Mouse (Mus musculus): ENCODE measurements around the gene Teddm1b. TPM values are rescaled to one million over a fixed set of nuclear protein-coding genes. Genes with fewer than 3 reads are reported as not detected.
A peak's percentile ranks its signal among the peaks of the same experiment; 100 is the strongest.

The Teddm1b gene
- polyA plus RNA-seq, 1 experiment from 2014 or later = 0.12 TPM

DNA sequence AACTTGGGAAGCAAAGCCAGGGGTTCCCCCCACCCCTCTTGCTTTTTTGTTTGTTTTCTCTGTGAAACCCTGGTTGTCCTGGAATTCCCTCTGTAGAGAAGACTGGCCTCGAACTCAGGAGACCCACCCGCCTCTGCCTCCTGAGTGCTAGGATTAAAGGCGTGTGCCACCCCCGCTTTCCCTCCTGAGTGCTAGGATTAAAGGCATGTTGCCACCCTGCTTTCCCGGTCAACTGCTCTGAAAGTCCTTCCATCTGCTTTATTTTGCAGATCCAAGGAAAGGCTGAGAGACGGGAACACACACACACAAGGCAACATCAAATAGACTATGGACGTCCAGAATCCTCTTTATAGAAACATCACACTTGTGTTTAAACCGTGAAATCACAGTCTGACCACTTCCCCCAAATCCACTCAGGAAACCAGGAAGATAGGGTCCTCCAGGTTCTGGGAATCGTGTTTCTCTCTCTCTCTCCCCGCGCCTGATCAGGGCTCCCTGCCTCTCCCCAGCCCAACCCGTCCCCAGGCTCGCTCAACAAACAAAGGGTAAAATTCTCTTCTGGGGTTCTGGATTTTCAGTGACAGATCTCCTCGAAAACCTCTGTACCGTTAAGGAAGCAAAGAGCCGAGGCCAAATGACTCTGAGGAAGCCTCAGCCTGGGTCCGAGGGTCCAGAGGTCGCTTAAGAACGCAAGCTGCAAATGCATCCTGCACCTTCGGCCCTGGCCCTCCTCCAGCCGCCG is 25.0 kb downstream of the Teddm1b start:
- peak overlapping the region; percentile 97 for H3K27ac ChIP-seq (ENCODE audit: low read depth, low read length)

GRCm38 (mm10) chr1:153899731-153900380 is 25.7 kb downstream of the Teddm1b start, which contains the start of the genes Glul and Teddm2:
Gene Glul, plus strand, starts transcription at chr1:153899944.
Gene Teddm2, minus strand, starts transcription at chr1:153900228.
- peak; percentile 97 for ATAC-seq (ENCODE audit: insufficient read depth, low FRiP score, low TSS enrichment)
- peaks cover 3% of the 10 kb centered on the region for H3K36me3 ChIP-seq (ENCODE audit: control insufficient read depth, insufficient read depth, low read length)
- under 1% methylated on average over 51 of the region's 51 CpGs for WGBS

More for the DNA sequence above, 25.0 kb downstream of the Teddm1b start:
- peak overlapping the region; percentile 90 for H3K9ac ChIP-seq (ENCODE audit: low read length)
- DNase-seq (ENCODE audit: low spot score) (peak; percentile 17), ATAC-seq (ENCODE audit: insufficient read depth, low FRiP score, low TSS enrichment) (peak; percentile 49)
- peak overlapping the region; percentile 79 for H3K4me3 ChIP-seq (ENCODE audit: low read depth, low read length)
- WGBS = 19% methylated on average over 22 of the region's 22 CpGs
- H3K27me3 ChIP-seq (ENCODE audit: control insufficient read depth, insufficient read depth, low read length) = no peaks in the 10 kb centered on the region
- peak overlapping the region; percentile 73 for H3K4me2 ChIP-seq (ENCODE audit: low read depth)
- H3K4me1 ChIP-seq (ENCODE audit: control insufficient read depth, insufficient read depth, low read length) = peaks cover 15% of the 10 kb centered on the region
- no peaks in the 10 kb centered on the region for H3K9me3 ChIP-seq (ENCODE audit: control insufficient read depth, low read length)
- H3K36me3 ChIP-seq (ENCODE audit: control insufficient read depth, insufficient read depth, low read length) = no peaks in the 10 kb centered on the region; the same call in 1 of the 2 replicates

DNA sequence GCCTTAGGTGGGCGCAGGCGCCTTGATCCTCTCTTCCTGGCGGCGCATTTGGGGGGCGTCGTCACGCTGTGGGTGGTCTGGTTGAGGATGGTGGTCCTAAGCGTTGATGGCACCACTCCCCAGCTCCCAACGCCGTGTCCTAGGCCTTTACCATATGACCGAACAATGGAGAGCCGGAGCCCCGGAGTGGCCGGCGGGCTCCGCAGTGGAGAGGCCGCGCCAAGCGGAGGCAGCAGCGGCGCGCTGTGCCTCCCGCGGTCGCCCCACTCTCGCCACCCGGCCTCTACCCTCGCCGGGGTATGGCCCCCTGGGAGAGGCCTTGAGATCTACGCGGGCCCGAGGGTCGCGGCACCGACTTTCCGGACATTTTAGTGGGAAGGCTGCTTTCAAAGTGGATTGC is 26.2 kb downstream of the Teddm1b start:
- peaks cover 15% of the 10 kb centered on the region for H3K4me1 ChIP-seq (ENCODE audit: control insufficient read depth, insufficient read depth, low read length)
- H3K4me2 ChIP-seq (ENCODE audit: low read depth) = peak overlapping the region; percentile 73
- ATAC-seq (ENCODE audit: insufficient read depth, low FRiP score, low TSS enrichment) = peak; percentile 35; the same call in 1 of the 2 replicates
- no peak for DNase-seq (ENCODE audit: low spot score)
- under 1% methylated on average over 36 of the region's 36 CpGs for WGBS
- no peaks in the 10 kb centered on the region for H3K9me3 ChIP-seq (ENCODE audit: control insufficient read depth, low read length)
- peak overlapping the region; percentile 90 for H3K9ac ChIP-seq (ENCODE audit: low read length)
- peaks cover 5% of the 10 kb centered on the region for H3K36me3 ChIP-seq (ENCODE audit: control insufficient read depth, insufficient read depth, low read length)
- H3K27me3 ChIP-seq (ENCODE audit: control insufficient read depth, insufficient read depth, low read length) = no peaks in the 10 kb centered on the region
- H3K27ac ChIP-seq (ENCODE audit: low read depth, low read length) = peak overlapping the region; percentile 97
- H3K4me3 ChIP-seq (ENCODE audit: low read depth, low read length) = peak overlapping the region; percentile 79

More at GRCm38 (mm10) chr1:153899731-153900380, 25.7 kb downstream of the Teddm1b start, which contains the start of the genes Glul and Teddm2:
- peak; percentile 99 for DNase-seq (ENCODE audit: low spot score)
- no peaks in the 10 kb centered on the region for H3K27me3 ChIP-seq (ENCODE audit: control insufficient read depth, insufficient read depth, low read length)
- peak within 1 kb of the TSS; percentile 73 for H3K4me2 ChIP-seq (ENCODE audit: low read depth)
- peak within 1 kb of the TSS; percentile 79 for H3K4me3 ChIP-seq (ENCODE audit: low read depth, low read length)
- no peaks in the 10 kb centered on the region for H3K9me3 ChIP-seq (ENCODE audit: control insufficient read depth, low read length)
- H3K27ac ChIP-seq (ENCODE audit: low read depth, low read length) = peak within 1 kb of the TSS; percentile 97
- peak within 1 kb of the TSS; percentile 90 for H3K9ac ChIP-seq (ENCODE audit: low read length)
- H3K4me1 ChIP-seq (ENCODE audit: control insufficient read depth, insufficient read depth, low read length) = peaks cover 15% of the 10 kb centered on the region

DNA sequence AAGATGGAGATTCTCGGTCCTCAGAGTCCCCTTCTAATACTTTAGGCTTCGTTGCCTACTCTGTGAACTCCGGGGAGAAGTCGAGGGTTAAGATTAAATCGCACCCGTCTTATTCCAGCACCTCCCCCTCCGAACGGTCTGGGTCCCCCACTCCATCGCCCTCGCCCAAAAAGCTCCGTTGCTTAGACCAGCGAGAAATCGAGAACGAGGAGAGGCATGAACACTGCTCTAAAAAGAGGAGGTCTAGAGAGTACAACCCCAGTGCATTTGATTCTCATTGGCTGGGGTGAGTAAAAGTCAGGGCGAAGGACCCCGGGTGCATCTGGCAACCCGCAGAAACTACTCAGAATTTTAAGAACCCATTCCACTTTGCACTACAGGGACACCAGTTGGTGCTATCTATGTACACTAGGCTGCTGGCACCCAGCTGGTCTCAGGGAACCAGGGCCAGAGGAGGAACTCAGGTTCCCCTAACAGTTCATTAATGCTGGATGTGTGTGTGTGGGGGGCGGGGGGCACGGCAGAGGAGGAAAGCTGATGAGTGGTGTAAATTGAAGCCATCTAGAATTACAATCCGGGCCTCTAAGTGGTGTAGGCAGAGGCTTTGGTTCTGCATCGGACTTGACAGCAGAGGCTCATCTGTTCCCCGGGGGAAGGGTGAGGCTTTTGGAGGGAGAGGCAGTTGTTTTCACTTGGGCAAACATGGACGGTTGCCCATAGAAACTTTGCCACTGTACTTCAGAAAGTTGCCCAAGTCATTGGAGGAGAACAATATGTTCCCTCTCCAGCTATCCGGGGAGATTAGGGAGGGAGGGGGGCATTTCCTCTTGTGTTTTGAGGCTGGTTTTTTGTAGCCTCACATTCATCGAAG is 26.9 kb downstream of the Teddm1b start:
- peak overlapping the region; percentile 79 for H3K4me3 ChIP-seq (ENCODE audit: low read depth, low read length)
- peaks cover 15% of the 10 kb centered on the region for H3K4me1 ChIP-seq (ENCODE audit: control insufficient read depth, insufficient read depth, low read length)
- no peaks in the 10 kb centered on the region for H3K9me3 ChIP-seq (ENCODE audit: control insufficient read depth, low read length)
- H3K27me3 ChIP-seq (ENCODE audit: control insufficient read depth, insufficient read depth, low read length) = no peaks in the 10 kb centered on the region
- ATAC-seq (ENCODE audit: insufficient read depth, low FRiP score, low TSS enrichment) (no peak), DNase-seq (ENCODE audit: low spot score) (peak; percentile 41)
- WGBS = 3% methylated on average over 25 of the region's 25 CpGs
- peak overlapping the region; percentile 73 for H3K4me2 ChIP-seq (ENCODE audit: low read depth)
- H3K9ac ChIP-seq (ENCODE audit: low read length) = peak overlapping the region; percentile 90
- H3K27ac ChIP-seq (ENCODE audit: low read depth, low read length) = peak overlapping the region; percentile 97
- H3K36me3 ChIP-seq (ENCODE audit: control insufficient read depth, insufficient read depth, low read length) = peaks cover 8% of the 10 kb centered on the region

DNA sequence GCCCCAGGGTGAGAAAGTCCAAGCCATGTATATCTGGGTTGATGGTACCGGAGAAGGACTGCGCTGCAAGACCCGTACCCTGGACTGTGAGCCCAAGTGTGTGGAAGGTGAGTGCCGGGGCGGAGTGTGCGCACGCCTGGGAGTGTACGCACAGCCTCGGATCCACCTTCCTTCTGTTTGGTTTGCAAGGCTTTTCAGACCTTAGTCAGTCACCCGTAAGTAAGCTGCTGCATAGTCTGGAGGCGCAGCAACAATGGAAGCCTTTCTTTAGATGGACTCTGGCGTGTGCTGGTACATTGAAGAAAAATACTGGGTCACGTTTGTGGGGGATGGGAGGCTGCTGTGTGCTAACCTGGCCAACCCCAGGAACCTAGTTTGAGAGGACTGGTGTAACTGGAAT is 28.9 kb downstream of the Teddm1b start:
- Histone ChIP-seq H3K27me3 (ENCODE audit: control insufficient read depth, insufficient read depth, low read length) (no peaks in the 10 kb centered on the region), H3K4me1 (ENCODE audit: control insufficient read depth, insufficient read depth, low read length) (peaks cover 15% of the 10 kb centered on the region), H3K4me3 (ENCODE audit: low read depth, low read length) (no peak overlapping the region), H3K9ac (ENCODE audit: low read length) (no peak overlapping the region), H3K36me3 (ENCODE audit: control insufficient read depth, insufficient read depth, low read length) (peaks cover 19% of the 10 kb centered on the region), H3K4me2 (ENCODE audit: low read depth) (peak overlapping the region; percentile 17), H3K9me3 (ENCODE audit: control insufficient read depth, low read length) (no peaks in the 10 kb centered on the region), H3K27ac (ENCODE audit: low read depth, low read length) (no peak overlapping the region)
- no peak for ATAC-seq (ENCODE audit: insufficient read depth, low FRiP score, low TSS enrichment)
- DNase-seq (ENCODE audit: low spot score) = peak; percentile 56
- WGBS = 47% methylated on average over 13 of the region's 13 CpGs

- Histone ChIP-seq H3K27ac (ENCODE audit: low read depth, low read length) (no peak overlapping the region), H3K4me3 (ENCODE audit: low read depth, low read length) (no peak overlapping the region), H3K4me2 (ENCODE audit: low read depth) (no peak overlapping the region), H3K9ac (ENCODE audit: low read length) (no peak overlapping the region), H3K9me3 (ENCODE audit: control insufficient read depth, low read length) (no peaks in the 10 kb centered on the region), H3K27me3 (ENCODE audit: control insufficient read depth, insufficient read depth, low read length) (no peaks in the 10 kb centered on the region), H3K36me3 (ENCODE audit: control insufficient read depth, insufficient read depth, low read length) (peaks cover 22% of the 10 kb centered on the region), H3K4me1 (ENCODE audit: control insufficient read depth, insufficient read depth, low read length) (peaks cover 15% of the 10 kb centered on the region)
- 96% methylated on average over 14 of the region's 14 CpGs for WGBS
- ATAC-seq (ENCODE audit: insufficient read depth, low FRiP score, low TSS enrichment) (no peak), DNase-seq (ENCODE audit: low spot score) (no peak)
These were observed 30.1 kb downstream of the Teddm1b start for GRCm38 (mm10) chr1:153904236-153904635.

GRCm38 (mm10) chr1:153905884-153906283 is 31.7 kb downstream of the Teddm1b start:
- no peak overlapping the region for H3K27ac ChIP-seq (ENCODE audit: low read depth, low read length)
- no peak overlapping the region for H3K4me2 ChIP-seq (ENCODE audit: low read depth)
- H3K9ac ChIP-seq (ENCODE audit: low read length) = no peak overlapping the region
- no peak for DNase-seq (ENCODE audit: low spot score)
- no peak for ATAC-seq (ENCODE audit: insufficient read depth, low FRiP score, low TSS enrichment)
- 98% methylated on average over 3 of the region's 3 CpGs for WGBS
- peaks cover 15% of the 10 kb centered on the region for H3K4me1 ChIP-seq (ENCODE audit: control insufficient read depth, insufficient read depth, low read length)
- no peak overlapping the region for H3K4me3 ChIP-seq (ENCODE audit: low read depth, low read length)
- H3K36me3 ChIP-seq (ENCODE audit: control insufficient read depth, insufficient read depth, low read length) = peaks cover 22% of the 10 kb centered on the region
- H3K27me3 ChIP-seq (ENCODE audit: control insufficient read depth, insufficient read depth, low read length) = no peaks in the 10 kb centered on the region
- no peaks in the 10 kb centered on the region for H3K9me3 ChIP-seq (ENCODE audit: control insufficient read depth, low read length)

- H3K9me3 ChIP-seq (ENCODE audit: control insufficient read depth, low read length) = no peaks in the 10 kb centered on the region
- H3K9ac ChIP-seq (ENCODE audit: low read length) = no peak overlapping the region
- no peak for DNase-seq (ENCODE audit: low spot score)
- peaks cover 22% of the 10 kb centered on the region for H3K36me3 ChIP-seq (ENCODE audit: control insufficient read depth, insufficient read depth, low read length)
- H3K27ac ChIP-seq (ENCODE audit: low read depth, low read length) = no peak overlapping the region
- H3K4me1 ChIP-seq (ENCODE audit: control insufficient read depth, insufficient read depth, low read length) = peaks cover 3% of the 10 kb centered on the region; the same call in 1 of the 2 replicates
- no peak for ATAC-seq (ENCODE audit: insufficient read depth, low FRiP score, low TSS enrichment)
- WGBS = 88% methylated on average over 6 of the region's 6 CpGs
- no peak overlapping the region for H3K4me2 ChIP-seq (ENCODE audit: low read depth)
- no peak overlapping the region for H3K4me3 ChIP-seq (ENCODE audit: low read depth, low read length)
- no peaks in the 10 kb centered on the region for H3K27me3 ChIP-seq (ENCODE audit: control insufficient read depth, insufficient read depth, low read length)
These were observed 34.1 kb downstream of the Teddm1b start for GRCm38 (mm10) chr1:153908208-153908607.
